Mouse (Mus musculus): Measurements from ENCODE around the gene Dnajc4. TPM values are rescaled to one million over a fixed set of nuclear protein-coding genes. Genes with fewer than 3 reads are reported as not detected.

The Dnajc4 gene
- total and polyA plus RNA-seq, 3 experiments: 11.6 to 29.4 (median 24.3) TPM

DNA sequence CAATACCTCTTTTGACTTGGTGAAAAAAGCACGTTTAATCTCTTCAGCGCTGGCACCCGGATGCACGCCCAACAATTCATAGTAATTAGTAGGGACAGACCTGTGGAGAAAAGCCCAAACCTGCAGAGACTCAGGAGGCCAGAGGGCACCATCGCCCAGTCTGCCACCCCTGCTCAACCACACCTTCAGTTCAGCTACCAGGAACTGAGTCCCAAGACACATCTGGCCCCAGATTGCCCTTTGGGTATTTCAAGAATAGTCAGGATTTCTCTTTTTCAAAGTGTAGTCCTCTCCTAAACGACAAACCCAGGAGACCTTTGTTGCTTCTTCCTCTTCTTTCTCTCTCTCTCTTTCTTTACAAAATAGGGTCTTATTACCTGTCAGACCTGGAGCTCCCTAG is 1.7 kb downstream of the Dnajc4 start:
- Histone ChIP-seq H3K4me3 (ENCODE audit: low read depth, low read length) (no peak overlapping the region), H3K36me3 (replicated peaks) (peaks cover 46% of the 10 kb centered on the region), H3K27me3 (ENCODE audit: insufficient read depth, low read length) (no peaks in the 10 kb centered on the region), H3K9me3 (replicated peaks) (no peaks in the 10 kb centered on the region), H3K4me1 (ENCODE audit: insufficient read depth, low read depth, low read length) (peaks cover 72% of the 10 kb centered on the region)
- ATAC-seq (ENCODE audit: extremely low read depth, insufficient number of reproducible peaks, low FRiP score, poor library complexity, severe bottlenecking) (no peak), DNase-seq (ENCODE audit: low spot score) (no peak)
- TF ChIP-seq POLR2AphosphoS5 (IDR thresholded peaks at IDR 0.05; ENCODE audit: insufficient replicate concordance, low read depth, low read length) (no peak), CTCF (IDR thresholded peaks at IDR 0.05; ENCODE audit: low read depth, low read length) (no peak), TAL1 (conservative IDR thresholded peaks at IDR 0.05; ENCODE audit: low read depth, low read length) (no peak), GATA2 (IDR thresholded peaks at IDR 0.05; ENCODE audit: borderline replicate concordance, low read depth, low read length) (no peak), GATA1 (IDR thresholded peaks at IDR 0.05; ENCODE audit: borderline replicate concordance, low read length) (no peak)

- no peak overlapping the region for H3K4me3 ChIP-seq (ENCODE audit: low read depth, low read length)
- no peak for DNase-seq (ENCODE audit: low spot score)
- no peaks in the 10 kb centered on the region for H3K27me3 ChIP-seq (ENCODE audit: insufficient read depth, low read length)
- ATAC-seq (ENCODE audit: extremely low read depth, insufficient number of reproducible peaks, low FRiP score, poor library complexity, severe bottlenecking): no peak
- no peaks in the 10 kb centered on the region for H3K9me3 ChIP-seq (replicated peaks)
- H3K36me3 ChIP-seq (replicated peaks): peaks cover 51% of the 10 kb centered on the region
- H3K4me1 ChIP-seq (ENCODE audit: insufficient read depth, low read depth, low read length): peaks cover 63% of the 10 kb centered on the region
- TF ChIP-seq CTCF (IDR thresholded peaks at IDR 0.05; ENCODE audit: low read depth, low read length) (no peak), TAL1 (conservative IDR thresholded peaks at IDR 0.05; ENCODE audit: low read depth, low read length) (no peak), GATA1 (IDR thresholded peaks at IDR 0.05; ENCODE audit: borderline replicate concordance, low read length) (no peak), POLR2AphosphoS5 (IDR thresholded peaks at IDR 0.05; ENCODE audit: insufficient replicate concordance, low read depth, low read length) (no peak), GATA2 (IDR thresholded peaks at IDR 0.05; ENCODE audit: borderline replicate concordance, low read depth, low read length) (no peak)
Measured at GRCm38 (mm10) chr19:6989251-6989650, 3.1 kb downstream of the Dnajc4 start.

DNA sequence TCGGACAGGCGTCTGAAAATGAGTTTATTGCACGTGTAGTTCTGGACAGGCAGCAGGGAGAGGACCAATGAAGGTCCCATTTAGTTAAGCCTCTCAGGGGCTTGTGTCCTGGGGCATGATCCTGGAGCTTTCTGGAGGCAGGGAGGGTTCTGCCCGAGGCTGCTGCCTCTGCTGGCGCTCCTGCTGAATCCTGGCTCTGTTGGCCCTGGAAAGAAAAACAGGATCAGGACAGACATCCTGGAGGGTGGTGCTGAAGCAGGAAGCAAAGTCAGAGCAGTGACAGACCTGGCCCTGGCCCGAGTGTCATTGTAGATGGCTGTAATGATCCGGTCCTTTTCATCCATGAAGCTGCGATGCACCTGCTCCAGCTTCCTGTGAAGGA is 4.5 kb downstream of the Dnajc4 start:
- Histone ChIP-seq H3K9me3 (replicated peaks) (no peaks in the 10 kb centered on the region), H3K4me3 (ENCODE audit: low read depth, low read length) (peak overlapping the region; percentile 88), H3K36me3 (replicated peaks) (peaks cover 50% of the 10 kb centered on the region), H3K27me3 (ENCODE audit: insufficient read depth, low read length) (no peaks in the 10 kb centered on the region), H3K4me1 (ENCODE audit: insufficient read depth, low read depth, low read length) (peaks cover 56% of the 10 kb centered on the region)
- no peak for ATAC-seq (ENCODE audit: extremely low read depth, insufficient number of reproducible peaks, low FRiP score, poor library complexity, severe bottlenecking)
- TF ChIP-seq GATA1 (IDR thresholded peaks at IDR 0.05; ENCODE audit: borderline replicate concordance, low read length) (no peak), POLR2AphosphoS5 (IDR thresholded peaks at IDR 0.05; ENCODE audit: insufficient replicate concordance, low read depth, low read length) (no peak), TAL1 (conservative IDR thresholded peaks at IDR 0.05; ENCODE audit: low read depth, low read length) (no peak), GATA2 (IDR thresholded peaks at IDR 0.05; ENCODE audit: borderline replicate concordance, low read depth, low read length) (no peak), CTCF (IDR thresholded peaks at IDR 0.05; ENCODE audit: low read depth, low read length) (no peak)
- no peak for DNase-seq (ENCODE audit: low spot score)

DNA sequence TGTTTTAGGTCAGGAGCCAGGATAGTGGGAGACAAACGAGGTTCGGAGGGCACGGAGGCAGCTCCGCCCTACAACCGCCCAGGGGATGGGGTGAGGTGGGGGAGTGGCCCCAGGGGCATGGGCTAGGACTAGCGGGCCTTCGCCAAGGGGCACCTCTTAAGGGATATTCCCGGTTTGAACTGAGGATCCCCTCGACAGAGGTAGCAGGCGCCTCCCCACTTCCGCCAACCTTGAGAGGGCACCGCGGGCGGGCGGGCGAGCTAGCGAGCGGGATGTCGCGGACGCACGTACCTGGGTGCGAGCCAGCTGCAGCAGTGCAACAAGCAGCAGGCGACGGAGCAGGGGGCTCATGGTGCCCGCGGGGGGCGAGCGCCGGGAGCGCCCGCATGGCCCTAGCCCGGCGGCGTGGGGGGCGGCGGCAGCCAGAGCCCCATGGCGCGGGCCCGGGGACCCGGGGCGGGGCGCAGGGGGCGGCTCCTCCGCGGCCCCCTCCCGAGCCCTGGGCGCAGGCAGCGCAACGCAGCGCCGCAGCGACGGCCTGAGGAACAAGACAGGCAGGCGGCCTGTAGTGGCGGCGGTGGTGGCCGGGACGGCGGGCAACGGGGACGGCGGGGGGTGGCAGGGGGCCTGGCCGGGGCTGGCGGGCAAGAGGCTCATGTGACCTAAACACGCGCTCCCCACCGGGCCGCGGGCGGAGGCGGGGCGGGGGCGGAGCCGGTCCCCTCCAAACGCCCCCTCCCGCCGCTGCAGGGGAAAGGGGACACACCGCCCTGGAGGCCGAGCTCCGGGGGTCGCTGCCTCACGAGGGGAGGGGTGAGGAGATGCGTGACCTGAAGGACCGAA is 5.1 kb downstream of the Dnajc4 start, which contains the start of gene Vegfb:
Gene Vegfb (minus strand): TSS at position 591 of the 843 bp plus-strand sequence.
- H3K36me3 ChIP-seq (replicated peaks): peaks cover 56% of the 10 kb centered on the region
- H3K27me3 ChIP-seq (ENCODE audit: insufficient read depth, low read length): no peaks in the 10 kb centered on the region
- H3K9me3 ChIP-seq (replicated peaks): no peaks in the 10 kb centered on the region
- TF ChIP-seq GATA2 (IDR thresholded peaks at IDR 0.05; ENCODE audit: borderline replicate concordance, low read depth, low read length) (no peak), CTCF (IDR thresholded peaks at IDR 0.05; ENCODE audit: low read depth, low read length) (no peak), POLR2AphosphoS5 (IDR thresholded peaks at IDR 0.05; ENCODE audit: insufficient replicate concordance, low read depth, low read length) (no peak), TAL1 (conservative IDR thresholded peaks at IDR 0.05; ENCODE audit: low read depth, low read length) (no peak), GATA1 (IDR thresholded peaks at IDR 0.05; ENCODE audit: borderline replicate concordance, low read length) (no peak)
- H3K4me3 ChIP-seq (ENCODE audit: low read depth, low read length): peak within 1 kb of the TSS; percentile 88
- no peak for ATAC-seq (ENCODE audit: extremely low read depth, insufficient number of reproducible peaks, low FRiP score, poor library complexity, severe bottlenecking)
- DNase-seq (ENCODE audit: low spot score): peak; percentile 65
- H3K4me1 ChIP-seq (ENCODE audit: insufficient read depth, low read depth, low read length): peaks cover 56% of the 10 kb centered on the region

- TF ChIP-seq POLR2AphosphoS5 (IDR thresholded peaks at IDR 0.05; ENCODE audit: insufficient replicate concordance, low read depth, low read length) (no peak), GATA1 (IDR thresholded peaks at IDR 0.05; ENCODE audit: borderline replicate concordance, low read length) (no peak), CTCF (IDR thresholded peaks at IDR 0.05; ENCODE audit: low read depth, low read length) (no peak), TAL1 (conservative IDR thresholded peaks at IDR 0.05; ENCODE audit: low read depth, low read length) (no peak), GATA2 (IDR thresholded peaks at IDR 0.05; ENCODE audit: borderline replicate concordance, low read depth, low read length) (no peak)
- DNase-seq (ENCODE audit: low spot score) (no peak), ATAC-seq (ENCODE audit: extremely low read depth, insufficient number of reproducible peaks, low FRiP score, poor library complexity, severe bottlenecking) (no peak)
- Histone ChIP-seq H3K9me3 (replicated peaks) (no peaks in the 10 kb centered on the region), H3K36me3 (replicated peaks) (peaks cover 63% of the 10 kb centered on the region), H3K27me3 (ENCODE audit: insufficient read depth, low read length) (no peaks in the 10 kb centered on the region), H3K4me1 (ENCODE audit: insufficient read depth, low read depth, low read length) (peaks cover 58% of the 10 kb centered on the region), H3K4me3 (ENCODE audit: low read depth, low read length) (peak overlapping the region; percentile 88)
Measured at GRCm38 (mm10) chr19:6985951-6986708, 6.2 kb downstream of the Dnajc4 start.

- Histone ChIP-seq H3K4me1 (ENCODE audit: insufficient read depth, low read depth, low read length) (peaks cover 61% of the 10 kb centered on the region), H3K27me3 (ENCODE audit: insufficient read depth, low read length) (no peaks in the 10 kb centered on the region), H3K36me3 (replicated peaks) (peaks cover 59% of the 10 kb centered on the region), H3K4me3 (ENCODE audit: low read depth, low read length) (no peak overlapping the region), H3K9me3 (replicated peaks) (no peaks in the 10 kb centered on the region)
- no peak for DNase-seq (ENCODE audit: low spot score)
- no peak for ATAC-seq (ENCODE audit: extremely low read depth, insufficient number of reproducible peaks, low FRiP score, poor library complexity, severe bottlenecking)
- TF ChIP-seq POLR2AphosphoS5 (IDR thresholded peaks at IDR 0.05; ENCODE audit: insufficient replicate concordance, low read depth, low read length) (no peak), TAL1 (conservative IDR thresholded peaks at IDR 0.05; ENCODE audit: low read depth, low read length) (no peak), CTCF (IDR thresholded peaks at IDR 0.05; ENCODE audit: low read depth, low read length) (no peak), GATA1 (IDR thresholded peaks at IDR 0.05; ENCODE audit: borderline replicate concordance, low read length) (no peak)
Measured at GRCm38 (mm10) chr19:6985300-6985699, 7.1 kb downstream of the Dnajc4 start.
